Mouse (Mus musculus) cerebellum, adult 2 months (tissue): ENCODE data around the gene Ccno. TPM values are rescaled to one million over a fixed set of nuclear protein-coding genes. Genes with fewer than 3 reads are reported as not detected.
A peak's percentile ranks its signal among the peaks of the same experiment; 100 is the strongest.

ENCODE experiments used
- DNase-seq, 2 experiments: peaks; one replicate each; pipeline ENCODE4 v3.0.0; 2021
- H3K27ac ChIP-seq: fragments of 200-500 bp; 2 replicates; pipeline ENCODE4 v1.5.1; 2012; ENCODE audit warnings: low read length, control low read depth, inconsistent platforms; ENCODE audit not compliant: insufficient read depth
- H3K27me3 ChIP-seq: fragments of 200-500 bp; 2 replicates; pipeline ENCODE4 v1.6.1; 2012; ENCODE audit warnings: inconsistent platforms, mild to moderate bottlenecking, low read length, moderate library complexity; ENCODE audit not compliant: control insufficient read depth, insufficient read depth
- H3K4me1 ChIP-seq: fragments of 200-500 bp; 2 replicates; pipeline ENCODE4 v1.6.1; 2011; ENCODE audit warnings: low read length; ENCODE audit not compliant: control insufficient read depth, insufficient read depth
- H3K4me3 ChIP-seq: fragments of 200-500 bp; replicated peaks from 2 replicates; pipeline ENCODE3; 2011; ENCODE audit warnings: mild to moderate bottlenecking, low read depth, low read length, control low read depth; ENCODE audit not compliant: insufficient read depth
- CTCF ChIP-seq: fragments of 200-500 bp; IDR thresholded peaks from 2 replicates; pipeline ENCODE4 v1.5.1; 2011; ENCODE audit warnings: low read depth, mild to moderate bottlenecking, control low read depth, low read length, moderate library complexity, borderline replicate concordance; ENCODE audit not compliant: insufficient read depth
- POLR2A ChIP-seq: fragments of 200-500 bp; IDR thresholded peaks from 2 replicates; pipeline ENCODE4 v1.6.1; 2011; ENCODE audit warnings: low read length, control low read depth, borderline replicate concordance; ENCODE audit not compliant: insufficient read depth
- WGBS: fragments of 180-500 bp; shearing (Covaris S2); methylation state at CpG from one replicate; pipeline ENCODE4 v1.1.7; 2018; 5-methylcytosine and 5-hydroxymethylcytosine counted together
- polyA plus RNA-seq: library from polyadenylated mRNA; depleted of rRNA; stranded (reverse); fragments of >200 nt; gene quantifications from 2 replicates; pipeline ENCODE4 v1.2.3, GENCODE M21; 2012

The Ccno gene
- polyA plus RNA-seq, 1 experiment: 0.82 TPM

GRCm38 (mm10) chr13:113021521-113021920 is 33.9 kb downstream of the Ccno start:
- no peak overlapping the region for H3K27ac ChIP-seq
- H3K4me3 ChIP-seq: no peak overlapping the region
- 62% methylated on average over 2 of the region's 2 CpGs for WGBS
- H3K4me1 ChIP-seq: no peaks in the 10 kb centered on the region
- DNase-seq: no peak
- no peaks in the 10 kb centered on the region for H3K27me3 ChIP-seq
- TF ChIP-seq CTCF (no peak), POLR2A (no peak)

DNA sequence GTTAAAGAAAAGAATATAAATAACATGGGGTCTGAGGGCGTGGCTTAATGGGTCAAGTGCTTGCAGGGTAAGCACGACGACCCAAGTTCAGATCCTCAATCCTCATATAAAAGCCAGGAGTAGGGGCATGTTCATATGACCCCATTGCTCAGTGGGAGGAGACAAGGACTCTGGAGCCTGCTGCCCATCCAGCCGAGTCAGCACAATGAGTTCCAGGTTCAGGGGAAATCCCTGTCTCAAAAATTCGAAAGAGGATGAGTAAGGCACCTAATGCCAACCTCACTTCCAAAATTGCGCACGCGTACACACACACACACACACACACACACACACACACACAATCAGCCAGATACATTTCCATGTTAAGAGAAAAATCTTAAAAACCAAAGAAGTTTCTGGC is 34.9 kb downstream of the Ccno start:
- H3K4me3 ChIP-seq: no peak overlapping the region
- TF ChIP-seq POLR2A (no peak), CTCF (no peak)
- WGBS: 79% methylated on average over 8 of the region's 8 CpGs

GRCm38 (mm10) chr13:113023274-113024143 is 35.9 kb downstream of the Ccno start:
- WGBS: 89% methylated on average over 17 of the region's 17 CpGs
- Histone ChIP-seq H3K27ac (no peak overlapping the region), H3K4me1 (no peaks in the 10 kb centered on the region), H3K4me3 (no peak overlapping the region), H3K27me3 (no peaks in the 10 kb centered on the region)
- DNase-seq: no peak
- TF ChIP-seq POLR2A (no peak), CTCF (no peak)

More for the DNA sequence above, 34.9 kb downstream of the Ccno start:
- H3K27ac ChIP-seq: no peak overlapping the region
- H3K27me3 ChIP-seq: no peaks in the 10 kb centered on the region
- H3K4me1 ChIP-seq: no peaks in the 10 kb centered on the region
- no peak for DNase-seq

GRCm38 (mm10) chr13:113031351-113031750 is 43.7 kb downstream of the Ccno start:
- Histone ChIP-seq H3K27ac (no peak overlapping the region), H3K27me3 (no peaks in the 10 kb centered on the region; the same call in 1 of the 2 replicates), H3K4me3 (peak overlapping the region; percentile 69), H3K4me1 (no peaks in the 10 kb centered on the region; the same call in 1 of the 2 replicates)
- WGBS: 3% methylated on average over 7 of the region's 7 CpGs
- TF ChIP-seq CTCF: no peak
- TF ChIP-seq POLR2A: no peak
- no peak for DNase-seq

GRCm38 (mm10) chr13:113031792-113032571 is 44.4 kb downstream of the Ccno start:
- WGBS: 1% methylated on average over 40 of the region's 40 CpGs
- peak overlapping the region; percentile 69 for H3K4me3 ChIP-seq
- peak; percentile 41 to 54 for DNase-seq
- no peaks in the 10 kb centered on the region; the same call in 1 of the 2 replicates for H3K4me1 ChIP-seq
- H3K27ac ChIP-seq: no peak overlapping the region
- H3K27me3 ChIP-seq: no peaks in the 10 kb centered on the region; the same call in 1 of the 2 replicates
- TF ChIP-seq CTCF: no peak
- no peak for TF ChIP-seq POLR2A

GRCm38 (mm10) chr13:113032831-113033230 is 45.2 kb downstream of the Ccno start:
- Histone ChIP-seq H3K27me3 (no peaks in the 10 kb centered on the region; the same call in 1 of the 2 replicates), H3K4me3 (no peak overlapping the region), H3K4me1 (no peaks in the 10 kb centered on the region; the same call in 1 of the 2 replicates), H3K27ac (no peak overlapping the region)
- TF ChIP-seq POLR2A: no peak
- no peak for TF ChIP-seq CTCF
- no peak for DNase-seq

DNA sequence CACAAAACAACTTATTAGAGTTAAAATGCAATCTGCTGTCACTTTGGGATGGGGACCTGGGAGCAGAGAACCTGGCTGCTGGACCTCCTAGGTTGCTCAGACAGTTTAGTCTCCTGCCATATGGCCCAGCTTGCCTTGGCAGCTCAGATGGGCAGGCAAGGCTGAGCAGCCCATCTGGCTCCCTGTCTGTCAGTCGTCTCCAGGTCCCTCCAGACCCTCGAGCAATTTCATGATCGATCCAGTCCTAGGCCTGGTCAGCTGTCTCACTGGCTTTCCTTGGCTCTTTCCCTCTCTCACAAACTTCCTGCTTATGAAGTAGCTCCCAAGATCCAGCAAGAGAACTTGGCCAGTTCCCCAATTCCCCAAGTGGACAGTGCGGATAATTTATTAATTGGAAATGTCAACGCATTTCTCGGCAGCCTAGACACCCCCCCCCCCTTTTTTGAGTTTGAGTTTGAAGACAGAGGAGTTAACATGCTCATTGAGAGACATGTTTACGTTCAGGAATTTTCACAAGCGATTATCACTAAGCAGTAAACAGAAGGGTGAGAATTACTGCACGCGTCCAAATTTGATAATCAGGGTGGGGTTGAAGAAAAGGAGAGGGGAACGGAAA is 46.8 kb downstream of the Ccno start:
- no peaks in the 10 kb centered on the region; the same call in 1 of the 2 replicates for H3K27me3 ChIP-seq
- peak; percentile 63 to 73 for DNase-seq
- peak overlapping the region; percentile 54 for H3K4me3 ChIP-seq
- no peaks in the 10 kb centered on the region; the same call in 1 of the 2 replicates for H3K4me1 ChIP-seq
- TF ChIP-seq CTCF: no peak
- TF ChIP-seq POLR2A: no peak
- no peak overlapping the region for H3K27ac ChIP-seq
- 2% methylated on average over 11 of the region's 11 CpGs for WGBS
